Mouse (Mus musculus) C2C12 (cell line): ENCODE results near the gene Dusp28. TPM values are rescaled to one million over a fixed set of nuclear protein-coding genes. Genes with fewer than 3 reads are reported as not detected.

Experiments
- H3K27me3 ChIP-seq: one replicate; pipeline ENCODE4 v1.6.1; 2011; ENCODE audit not compliant: control insufficient read depth, insufficient read depth, insufficient read length
- H3K36me3 ChIP-seq: one replicate; pipeline ENCODE4 v1.6.1; 2011; ENCODE audit not compliant: control insufficient read depth, insufficient read depth
- H3K4me3 ChIP-seq: one replicate; pipeline ENCODE4 v1.5.1; 2011; ENCODE audit warnings: mild to moderate bottlenecking, control low read depth; ENCODE audit not compliant: poor library complexity, insufficient read depth, severe bottlenecking
- H3K79me2 ChIP-seq: one replicate; pipeline ENCODE4 v1.6.1; 2011; ENCODE audit not compliant: control insufficient read depth, insufficient read depth
- H3K79me3 ChIP-seq: one replicate; pipeline ENCODE4 v1.6.1; 2011; ENCODE audit warnings: low read depth, control low read depth
- H3ac ChIP-seq: one replicate; pipeline ENCODE3; 2011; ENCODE audit warnings: low read depth; ENCODE audit not compliant: control insufficient read depth, insufficient read length
- CEBPB ChIP-seq: IDR thresholded peaks from one replicate; pipeline ENCODE4 v1.6.1; 2011; ENCODE audit warnings: low read depth, mild to moderate bottlenecking, control low read depth, moderate library complexity
- CTCF ChIP-seq: IDR thresholded peaks from one replicate; pipeline ENCODE4 v1.5.1; 2011; ENCODE audit not compliant: control insufficient read depth, insufficient read depth, insufficient read length
- FOSL1 ChIP-seq: IDR thresholded peaks from one replicate; pipeline ENCODE4 v1.8.0; 2011; ENCODE audit warnings: mild to moderate bottlenecking, low read length; ENCODE audit not compliant: poor library complexity, insufficient read depth, severe bottlenecking
- MAX ChIP-seq: IDR thresholded peaks from one replicate; pipeline ENCODE4 v1.6.1; 2011; ENCODE audit warnings: mild to moderate bottlenecking, control low read depth
- MYOD1 ChIP-seq: IDR thresholded peaks from one replicate; pipeline ENCODE4 v1.6.1; 2011; ENCODE audit warnings: low read depth; ENCODE audit not compliant: control insufficient read depth, insufficient read length
- MYOG ChIP-seq: IDR thresholded peaks from one replicate; pipeline ENCODE4 v1.6.1; 2011; ENCODE audit not compliant: control insufficient read depth, insufficient read length; ENCODE audit errors: extremely low read depth
- USF1 ChIP-seq: IDR thresholded peaks from one replicate; pipeline ENCODE4 v1.6.1; 2011; ENCODE audit warnings: low read depth, mild to moderate bottlenecking, control low read depth, moderate library complexity
- polyA plus RNA-seq: library from polyadenylated mRNA; unstranded; fragments of >200 nt; fragmentation: generic; extraction: Trizol; gene quantifications from one replicate; pipeline ENCODE4 v1.2.1, GENCODE M21; 2012; ENCODE audit warnings: missing spikeins

The Dusp28 gene
- polyA plus RNA-seq, 1 experiment: 9.3 TPM

- peak; percentile 91 for TF ChIP-seq CTCF
- no peak for TF ChIP-seq CEBPB
- Histone ChIP-seq H3K79me2 (no peaks in the 10 kb centered on the region), H3K79me3 (no peaks in the 10 kb centered on the region), H3ac (no peak overlapping the region), H3K27me3 (no peaks in the 10 kb centered on the region), H3K36me3 (no peaks in the 10 kb centered on the region), H3K4me3 (no peak overlapping the region)
Measured at GRCm38 (mm10) chr1:92895089-92895488, 11.7 kb upstream of the Dusp28 start.

- H3K79me2 ChIP-seq: no peaks in the 10 kb centered on the region
- TF ChIP-seq CEBPB (no peak), CTCF (no peak), MYOD1 (no peak), USF1 (no peak), MYOG (no peak), FOSL1 (no peak), MAX (no peak)
- H3ac ChIP-seq: no peak within 1 kb of the TSS
- H3K4me3 ChIP-seq: no peak within 1 kb of the TSS
- no peaks in the 10 kb centered on the region for H3K27me3 ChIP-seq
- no peaks in the 10 kb centered on the region for H3K36me3 ChIP-seq
- no peaks in the 10 kb centered on the region for H3K79me3 ChIP-seq
Measured at GRCm38 (mm10) chr1:92902786-92903185, 4.0 kb upstream of the Dusp28 start, which contains the start of gene Ankmy1. Ankmy1 (minus strand) TSS chr1:92902906.

- Histone ChIP-seq H3K36me3 (no peaks in the 10 kb centered on the region), H3ac (no peak overlapping the region), H3K4me3 (no peak overlapping the region), H3K27me3 (no peaks in the 10 kb centered on the region), H3K79me2 (no peaks in the 10 kb centered on the region), H3K79me3 (no peaks in the 10 kb centered on the region)
- TF ChIP-seq CTCF: no peak
- TF ChIP-seq FOSL1: peak; percentile 25
- TF ChIP-seq CEBPB: peak; percentile 62
- TF ChIP-seq MYOD1: no peak
Measured at GRCm38 (mm10) chr1:92903627-92904026, 3.2 kb upstream of the Dusp28 start.

- Histone ChIP-seq H3ac (no peak overlapping the region), H3K36me3 (no peaks in the 10 kb centered on the region), H3K27me3 (no peaks in the 10 kb centered on the region), H3K79me2 (no peaks in the 10 kb centered on the region), H3K4me3 (no peak overlapping the region), H3K79me3 (no peaks in the 10 kb centered on the region)
- TF ChIP-seq USF1 (no peak), FOSL1 (no peak), MAX (no peak), MYOD1 (no peak)
Measured at GRCm38 (mm10) chr1:92905703-92906310, 974 bp upstream of the Dusp28 start.

GRCm38 (mm10) chr1:92907632-92908360, 1.0 kb downstream of the Dusp28 start:
- Histone ChIP-seq H3K79me3 (peaks cover 4% of the 10 kb centered on the region), H3K79me2 (peaks cover 19% of the 10 kb centered on the region), H3K27me3 (no peaks in the 10 kb centered on the region), H3ac (peak overlapping the region; percentile 40), H3K36me3 (no peaks in the 10 kb centered on the region), H3K4me3 (peak overlapping the region; percentile 42)
- TF ChIP-seq MAX: no peak
- no peak for TF ChIP-seq MYOG
- TF ChIP-seq FOSL1: no peak
- TF ChIP-seq CEBPB: no peak
- no peak for TF ChIP-seq USF1
- TF ChIP-seq CTCF: no peak
- TF ChIP-seq MYOD1: no peak

- peaks cover 21% of the 10 kb centered on the region for H3K79me2 ChIP-seq
- no peak for TF ChIP-seq CTCF
- no peak for TF ChIP-seq MYOG
- no peak for TF ChIP-seq FOSL1
- no peak for TF ChIP-seq MAX
- TF ChIP-seq USF1: no peak
- no peak for TF ChIP-seq CEBPB
- no peak for TF ChIP-seq MYOD1
- peaks cover 4% of the 10 kb centered on the region for H3K79me3 ChIP-seq
- no peaks in the 10 kb centered on the region for H3K36me3 ChIP-seq
- H3K4me3 ChIP-seq: no peak overlapping the region
- H3ac ChIP-seq: no peak overlapping the region
- no peaks in the 10 kb centered on the region for H3K27me3 ChIP-seq
Measured at GRCm38 (mm10) chr1:92908664-92909063, 1.9 kb downstream of the Dusp28 start.
